Mouse (Mus musculus): ENCODE data around the gene Nudc.

Nudc gene

GRCm38 (mm10) chr4:133489489-133490245 lies 56.1 kb downstream of the Nudc start:
- no peak for DNase-seq

GRCm38 (mm10) chr4:133488619-133489392 lies 57.0 kb downstream of the Nudc start:
- peak in 1 of 2 experiments; percentile 24 for DNase-seq

DNA sequence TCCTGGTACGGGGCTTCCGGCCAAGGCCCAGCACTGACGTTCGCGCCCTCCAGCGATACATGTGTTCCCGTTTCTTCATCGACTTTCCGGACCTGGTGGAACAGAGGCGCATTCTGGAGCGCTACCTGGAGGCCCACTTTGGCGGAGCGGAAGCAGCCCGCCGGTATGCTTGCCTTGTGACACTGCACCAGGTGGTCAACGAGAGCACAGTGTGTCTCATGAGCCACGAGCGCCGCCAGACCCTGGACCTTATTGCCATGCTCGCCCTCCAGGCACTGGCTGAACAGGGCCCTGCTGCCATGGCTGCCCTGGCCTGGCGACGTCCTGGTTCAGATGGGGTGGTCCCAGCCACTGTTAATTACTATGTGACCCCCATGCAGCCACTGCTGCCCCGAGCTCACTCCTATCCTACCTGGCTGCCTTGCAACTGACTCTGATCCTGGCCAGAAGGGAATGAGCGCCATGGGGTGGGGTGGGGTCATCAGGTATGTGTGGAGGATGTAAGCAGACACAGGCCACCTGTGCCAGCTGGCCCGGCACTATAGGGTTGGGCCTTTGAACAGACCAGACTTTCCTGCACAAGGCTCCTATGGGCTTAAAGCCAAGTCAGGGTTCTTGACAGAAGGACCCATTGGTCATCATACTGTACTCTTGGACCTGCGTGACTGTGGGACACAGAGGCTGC lies 59.0 kb downstream of the Nudc start:
- no peak for DNase-seq

DNA sequence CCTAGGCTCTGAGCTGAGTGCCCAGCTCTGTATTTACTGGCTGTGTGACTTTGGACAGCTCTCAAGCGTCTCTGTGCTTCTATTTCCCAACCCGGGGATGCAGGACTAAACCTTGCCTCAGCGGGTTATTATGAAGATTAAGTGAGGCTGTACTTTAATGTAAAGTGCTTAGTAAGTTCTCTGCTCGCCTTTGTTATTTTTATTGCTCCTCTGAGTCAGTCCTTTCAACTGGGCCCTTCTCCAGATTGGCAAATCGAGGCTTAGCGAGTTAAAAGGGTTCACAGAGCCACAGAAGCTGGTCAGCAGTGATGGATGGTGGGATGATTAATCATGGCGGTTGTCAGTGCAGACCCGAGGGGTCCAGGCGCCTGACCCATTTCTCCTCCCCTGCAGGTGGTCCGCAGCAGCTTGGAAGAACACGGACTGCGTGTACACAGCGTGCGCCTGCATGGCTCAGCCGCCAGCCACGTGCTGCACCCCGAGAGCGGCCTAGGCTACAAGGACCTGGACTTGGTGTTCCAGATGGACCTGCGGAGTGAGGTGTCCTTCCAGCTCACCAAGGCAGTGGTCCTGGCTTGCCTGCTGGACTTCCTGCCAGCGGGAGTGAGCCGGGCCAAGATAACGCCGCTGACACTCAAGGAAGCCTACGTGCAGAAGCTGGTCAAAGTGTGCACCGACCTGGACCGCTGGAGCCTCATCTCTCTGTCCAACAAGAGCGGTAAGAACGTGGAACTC lies 59.9 kb downstream of the Nudc start:
- no peak for DNase-seq

DNA sequence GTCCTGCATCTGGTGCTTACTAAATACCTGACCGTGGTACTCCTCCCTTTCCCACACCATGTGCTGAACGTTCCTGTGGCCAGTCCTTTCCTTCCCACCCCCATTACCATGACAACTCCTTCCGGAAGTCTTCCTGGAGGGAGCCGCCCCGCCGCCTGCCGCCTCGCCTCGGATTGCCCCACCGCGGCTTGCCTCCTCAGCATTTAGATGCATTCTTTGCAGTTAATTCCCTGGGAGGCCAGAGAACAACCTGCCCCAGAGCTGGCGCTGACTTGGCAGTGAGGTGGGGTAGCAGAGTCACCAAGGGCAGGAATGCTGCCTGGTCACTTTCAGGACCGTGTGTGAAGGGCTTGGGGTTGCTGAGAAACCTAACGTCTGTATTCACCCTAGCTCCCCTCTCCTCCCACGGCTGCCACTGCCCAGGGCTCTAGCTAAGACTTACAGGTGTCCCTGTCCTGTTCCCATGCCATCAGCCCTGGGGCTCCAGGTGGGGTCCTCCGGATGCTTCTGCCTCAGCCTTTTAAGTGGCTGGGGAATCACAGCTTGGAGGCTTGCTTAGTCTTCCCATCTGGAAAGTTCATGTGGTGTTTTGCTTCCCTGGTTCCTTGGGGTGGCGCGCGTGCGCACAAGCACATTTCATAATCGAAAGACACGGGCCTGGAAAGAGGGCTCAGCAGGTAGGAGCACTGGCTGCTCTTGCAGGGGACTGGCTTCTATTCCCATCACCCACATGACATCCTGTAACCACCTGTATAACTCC lies 61.4 kb downstream of the Nudc start:
- peak; percentile 79 to 85 for DNase-seq

All from kidney, postnatal 36 days (tissue).